Mouse (Mus musculus): ENCODE results near the gene Ddah1.

DNA sequence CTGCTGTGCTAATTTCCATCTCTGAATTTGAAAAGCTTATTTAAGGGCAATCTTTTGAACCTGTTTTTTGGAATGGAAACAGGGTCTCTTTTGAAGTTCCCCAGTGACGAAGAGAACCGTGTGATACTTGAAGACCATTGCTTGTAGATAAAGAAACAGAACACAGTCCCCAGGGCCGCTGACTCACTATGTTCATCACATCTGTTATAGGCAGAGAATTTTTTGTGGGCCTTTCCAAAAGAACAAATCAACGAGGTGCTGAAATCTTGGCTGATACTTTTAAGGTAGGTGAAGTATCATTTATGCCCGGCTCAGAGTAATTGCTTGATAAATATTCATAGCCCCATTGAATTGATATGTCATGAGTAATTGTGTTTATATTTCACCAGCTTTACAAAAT lies 93.6 kb downstream of the Ddah1 start:
- TF ChIP-seq CTCF (IDR thresholded peaks at IDR 0.05; ENCODE audit: extremely low read depth, insufficient read depth, low read length) = no peak
- no peak for TF ChIP-seq POLR2A (IDR thresholded peaks at IDR 0.05; ENCODE audit: extremely low read depth, insufficient read depth, low read length)
